Mouse (Mus musculus) 3T3-L1 (cell line): ENCODE measurements at regions not wholly inside any gene's neighbourhood (a gene's known extent, or its start where the extent isn't known, plus 50 kb on each side); places are given as distances from the start of the nearest gene placed in this dataset.

Experiments used
- DNase-seq: peaks from one replicate; pipeline ENCODE4 v3.0.0-alpha.2; 2015; ENCODE audit warnings: low read depth, low spot score

DNA sequence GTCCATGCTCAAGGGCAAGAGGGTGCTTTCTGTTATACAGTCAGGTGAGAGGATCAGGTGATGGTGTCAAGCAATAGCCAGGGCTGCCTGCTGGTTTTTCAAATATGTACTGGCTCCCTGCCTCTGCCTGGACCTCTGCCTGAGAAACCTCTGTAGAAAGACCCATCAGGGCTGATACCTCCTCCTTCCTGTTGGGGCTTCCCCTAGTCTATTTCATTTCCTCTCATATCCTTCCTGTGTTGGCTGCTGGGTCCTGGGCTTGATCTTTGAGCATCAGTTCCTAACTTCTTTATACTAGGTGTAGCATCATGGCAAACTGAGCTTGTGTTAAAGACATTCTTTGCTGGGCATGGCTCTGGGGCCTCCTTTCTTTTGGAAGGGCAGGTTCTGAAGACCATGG is 89.5 kb downstream of the Tmem38b start:
- no peak for DNase-seq

- peak; percentile 65 for DNase-seq
Measured at GRCm38 (mm10) chr4:53919188-53919587, 93.3 kb downstream of the Tmem38b start.

- DNase-seq = no peak
Measured at GRCm38 (mm10) chr4:53920587-53920986, 94.7 kb downstream of the Tmem38b start.

- DNase-seq = no peak
Measured at GRCm38 (mm10) chr4:53931068-53931467, 105.2 kb downstream of the Tmem38b start.

DNA sequence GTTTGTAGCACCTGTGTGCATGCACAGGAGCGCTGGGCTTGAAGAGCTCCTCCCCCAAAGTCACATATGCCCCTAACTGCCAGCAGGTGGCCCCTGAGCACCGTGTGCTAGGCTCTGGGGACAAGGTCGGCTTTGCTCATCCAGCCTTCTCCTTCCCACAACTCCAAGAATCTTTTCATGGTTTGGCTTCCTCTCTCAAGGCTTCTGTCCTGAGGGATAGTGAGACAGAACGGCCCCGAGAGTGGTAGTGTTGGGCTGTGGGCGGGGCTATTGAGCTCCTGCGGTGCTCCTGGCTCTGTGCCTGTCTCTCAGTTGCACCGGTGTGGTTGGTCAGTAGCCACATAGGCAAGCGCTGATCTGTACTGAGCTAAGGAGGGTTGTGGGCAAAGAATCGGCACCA is 105.7 kb downstream of the Tmem38b start:
- DNase-seq = peak; percentile 64

DNA sequence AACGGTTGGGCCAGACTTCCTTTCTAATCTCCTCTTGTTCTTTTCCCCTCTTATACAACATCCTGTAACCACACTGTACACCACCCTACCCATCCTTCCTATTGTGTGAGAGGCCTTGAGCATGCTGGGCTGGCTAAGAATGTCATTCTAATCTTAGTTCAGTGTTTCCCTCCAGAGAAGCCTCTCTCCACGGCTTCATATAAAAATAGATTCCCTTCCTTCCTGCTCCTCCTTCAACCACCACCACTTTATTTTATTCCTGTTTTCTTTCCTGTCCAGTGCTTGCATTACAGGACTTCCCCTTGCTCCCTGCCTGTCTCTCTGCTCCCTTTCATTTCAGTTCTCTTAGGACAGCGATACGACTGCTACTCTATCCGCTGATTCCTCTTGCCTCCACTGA is 109.5 kb downstream of the Tmem38b start:
- DNase-seq = no peak

DNA sequence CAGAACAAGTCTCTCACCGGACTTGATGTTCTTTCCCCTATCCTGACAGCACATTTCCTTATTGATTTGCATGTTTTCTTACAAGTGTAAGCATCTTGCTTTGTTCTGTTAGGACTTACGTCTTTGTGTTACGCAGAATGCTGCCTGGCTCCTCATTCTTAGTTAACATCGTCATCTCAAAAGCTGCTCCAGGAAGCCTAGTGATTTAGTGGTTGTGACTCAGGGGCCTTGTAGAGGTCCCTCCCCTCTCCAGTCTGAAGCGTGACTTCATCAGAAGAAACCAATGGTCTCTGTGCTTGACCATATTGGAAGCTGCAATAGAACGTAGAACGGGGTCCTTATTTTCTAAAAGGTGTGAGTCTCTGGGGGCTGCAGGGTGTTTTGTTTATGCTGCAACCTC is 122.9 kb downstream of the Tmem38b start:
- peak; percentile 20 for DNase-seq

DNA sequence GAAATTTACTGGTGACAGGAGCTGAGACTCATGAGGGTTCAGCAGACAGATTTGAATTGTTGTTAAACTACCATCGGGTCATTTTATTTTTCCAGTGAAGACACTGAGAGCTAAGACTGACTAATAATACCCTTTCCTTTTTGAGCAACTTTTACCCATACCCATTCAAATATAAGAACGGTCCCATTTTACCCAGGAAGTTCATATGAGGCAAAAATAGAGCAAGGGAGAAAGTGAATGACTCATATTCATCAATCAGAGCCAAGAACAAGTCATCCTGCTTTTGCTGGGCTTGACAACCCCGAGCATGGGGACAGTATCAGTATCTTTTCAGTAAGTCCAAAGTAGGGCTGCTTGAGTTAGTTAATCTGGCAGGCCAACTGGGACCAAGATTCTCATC is 123.3 kb downstream of the Tmem38b start:
- peak; percentile 45 for DNase-seq

DNA sequence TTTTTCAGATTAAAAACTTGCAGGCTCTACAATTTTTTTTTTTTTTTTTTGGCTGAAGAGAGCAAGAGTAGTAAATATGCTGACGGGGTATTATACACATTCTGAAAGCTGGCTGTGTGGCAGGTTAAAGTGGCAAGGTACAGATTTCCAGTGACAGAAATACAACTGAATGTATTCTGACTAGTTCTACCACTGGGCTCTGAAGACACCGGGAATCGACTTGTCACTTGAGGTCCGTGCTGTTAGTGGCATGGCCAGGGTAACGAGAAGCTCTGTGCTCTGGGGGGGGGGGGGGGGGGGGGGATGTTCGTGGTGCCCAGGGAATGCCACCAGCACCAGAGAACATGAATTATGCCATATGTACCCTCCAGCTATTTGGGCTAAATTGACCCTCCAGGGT is 124.7 kb downstream of the Tmem38b start:
- no peak for DNase-seq

- DNase-seq = no peak
Measured at GRCm38 (mm10) chr4:53951003-53951733, 125.3 kb downstream of the Tmem38b start.

GRCm38 (mm10) chr4:53951734-53952109 is 125.9 kb downstream of the Tmem38b start:
- no peak for DNase-seq

- peak; percentile 38 for DNase-seq
Measured at GRCm38 (mm10) chr4:53952288-53952687, 126.4 kb downstream of the Tmem38b start.

- DNase-seq = peak; percentile 13
Measured at GRCm38 (mm10) chr4:53962458-53962857, 136.6 kb downstream of the Tmem38b start.

- DNase-seq = no peak
Measured at GRCm38 (mm10) chr4:53970461-53970860, 144.6 kb downstream of the Tmem38b start.

DNA sequence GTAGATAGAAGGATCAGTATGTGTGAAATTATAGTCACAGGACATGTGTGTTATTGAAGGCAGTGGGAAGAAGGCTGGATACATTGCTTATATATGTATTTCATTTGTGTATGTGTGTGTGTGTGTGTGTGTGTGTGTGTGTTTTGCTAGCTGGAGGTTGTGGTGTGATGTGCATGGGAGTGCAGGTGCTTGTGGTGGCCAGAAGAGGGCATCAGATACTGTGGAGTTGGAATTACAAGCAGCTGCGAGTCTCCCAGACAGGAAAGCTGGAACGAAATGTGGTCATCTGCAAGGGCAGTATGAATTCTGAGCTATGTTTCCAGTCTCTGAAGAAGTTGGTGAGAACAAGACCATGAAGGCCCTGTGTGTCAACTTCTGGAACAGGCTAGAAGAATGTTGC is 145.1 kb downstream of the Tmem38b start:
- DNase-seq = no peak

DNA sequence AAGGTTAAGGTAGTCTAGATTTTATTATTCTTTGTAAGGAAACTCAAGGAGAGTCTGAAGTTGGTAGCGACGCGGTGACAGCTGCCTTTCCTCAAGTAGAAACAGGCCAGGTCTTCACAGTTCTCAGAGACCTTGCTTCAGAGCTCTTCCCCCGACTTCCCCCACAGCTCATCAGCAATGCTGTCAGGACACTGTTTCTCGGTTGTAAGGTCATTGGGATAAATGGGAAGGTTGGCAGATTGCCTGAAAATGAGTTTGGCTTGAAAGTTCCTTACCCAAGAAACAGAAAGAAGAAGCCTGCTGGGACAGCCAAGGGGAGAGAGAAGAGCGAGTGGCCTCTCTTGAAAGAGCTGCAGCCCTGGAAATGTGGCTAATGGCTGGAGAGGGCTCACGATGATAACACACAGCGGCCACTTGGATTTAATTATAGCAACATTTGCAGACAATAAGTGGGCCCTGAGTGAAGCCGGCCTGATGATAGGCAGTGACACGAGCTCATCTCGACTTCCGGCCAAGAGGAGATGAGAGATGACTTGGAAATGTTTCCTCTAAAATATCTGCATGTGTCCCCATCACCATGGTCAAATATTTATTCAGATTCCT is 150.3 kb downstream of the Tmem38b start:
- DNase-seq = peak; percentile 21

- no peak for DNase-seq
Measured at GRCm38 (mm10) chr4:53986519-53987301, 160.9 kb downstream of the Tmem38b start.

DNA sequence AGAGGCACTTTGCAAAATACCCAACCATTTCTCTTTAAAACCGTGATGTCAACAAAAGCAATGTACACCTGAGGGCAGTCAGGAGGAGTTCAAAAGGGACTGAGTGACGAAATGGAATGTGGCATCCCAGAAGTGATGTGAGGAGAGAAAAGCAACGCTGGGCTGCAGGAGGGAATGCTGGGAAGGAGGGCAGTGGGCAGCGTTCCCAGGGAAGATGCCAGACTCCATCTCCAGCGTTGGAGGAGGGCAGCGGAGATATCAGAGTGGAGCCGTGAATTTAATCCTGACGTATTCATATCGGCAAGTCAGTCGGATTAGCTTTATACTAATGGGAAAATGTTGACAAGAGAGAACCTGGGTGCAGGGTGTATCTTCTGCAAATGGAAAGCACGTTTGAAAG is 161.7 kb downstream of the Tmem38b start:
- DNase-seq = no peak

- no peak for DNase-seq
Measured at GRCm38 (mm10) chr4:54021069-54021829, 195.4 kb downstream of the Tmem38b start.

DNA sequence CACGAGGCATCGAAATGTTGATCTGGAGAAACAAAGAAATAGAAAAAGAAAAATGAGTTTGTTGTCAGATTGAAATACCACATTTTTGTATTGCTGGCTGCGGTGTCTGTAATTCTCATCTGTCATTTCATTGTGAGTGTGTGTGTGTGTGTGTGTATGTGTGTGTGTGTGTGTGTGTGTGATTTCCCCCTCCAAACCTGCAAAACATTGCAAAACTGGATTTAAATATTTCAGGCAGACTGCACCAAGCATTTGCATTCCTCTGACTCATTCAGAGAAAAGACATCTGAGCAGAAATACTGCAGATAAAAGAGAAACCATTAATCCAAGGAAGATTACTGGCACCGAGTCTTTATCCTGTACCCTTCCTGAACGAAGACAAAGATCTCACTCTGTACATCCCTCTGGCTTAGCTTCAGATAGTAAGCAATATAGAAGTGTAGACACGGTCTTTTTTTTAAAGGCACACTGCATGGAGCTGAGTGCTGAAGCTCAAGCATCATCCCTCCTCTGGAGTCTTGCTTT is 196.1 kb downstream of the Tmem38b start:
- peak; percentile 37 for DNase-seq

DNA sequence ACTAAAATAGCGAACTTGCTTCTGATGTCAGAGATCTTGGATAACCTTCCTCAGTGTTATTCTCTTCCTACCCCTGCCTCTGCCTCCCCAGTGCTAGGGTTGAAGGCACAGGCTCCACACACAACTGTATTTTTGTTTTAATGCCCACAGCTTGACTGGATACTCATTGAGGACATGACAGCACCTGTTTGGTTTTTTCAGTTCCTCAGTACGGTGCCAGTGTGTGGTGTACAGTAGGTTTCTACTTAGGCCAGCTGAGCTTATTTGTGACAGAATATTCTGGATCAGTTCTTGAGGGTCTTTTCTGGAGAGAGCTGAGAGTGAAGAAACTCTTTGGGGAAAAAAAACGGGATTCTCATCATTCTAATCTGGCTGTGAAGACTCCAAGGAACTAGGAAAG is 201.1 kb downstream of the Tmem38b start:
- DNase-seq = no peak
